Mouse (Mus musculus): ENCODE results near the gene Defb48.

Gene Defb48

DNA sequence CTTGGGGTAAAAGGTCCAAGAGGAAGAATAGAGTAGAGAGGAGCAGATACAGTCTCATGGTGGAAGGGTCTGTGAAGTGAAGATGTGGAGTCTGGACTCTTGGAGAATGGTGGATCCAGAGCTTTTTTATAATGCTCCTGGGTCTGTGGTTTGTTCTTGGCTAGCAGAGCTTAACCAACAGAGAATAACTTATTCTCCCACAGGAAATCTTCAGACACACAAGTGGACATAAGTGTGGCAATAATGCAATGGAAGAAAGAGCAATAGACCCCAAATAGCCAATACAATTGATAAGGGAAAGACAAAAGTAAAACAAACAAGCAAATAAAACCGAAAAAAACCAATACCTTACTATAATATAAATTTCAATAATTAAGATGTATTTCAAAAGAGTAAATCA, at the start of gene Defb48:
Defb48 (minus strand) TSS at position 101 of the 400 bp plus-strand sequence.
- peak; percentile 4 for DNase-seq

DNA sequence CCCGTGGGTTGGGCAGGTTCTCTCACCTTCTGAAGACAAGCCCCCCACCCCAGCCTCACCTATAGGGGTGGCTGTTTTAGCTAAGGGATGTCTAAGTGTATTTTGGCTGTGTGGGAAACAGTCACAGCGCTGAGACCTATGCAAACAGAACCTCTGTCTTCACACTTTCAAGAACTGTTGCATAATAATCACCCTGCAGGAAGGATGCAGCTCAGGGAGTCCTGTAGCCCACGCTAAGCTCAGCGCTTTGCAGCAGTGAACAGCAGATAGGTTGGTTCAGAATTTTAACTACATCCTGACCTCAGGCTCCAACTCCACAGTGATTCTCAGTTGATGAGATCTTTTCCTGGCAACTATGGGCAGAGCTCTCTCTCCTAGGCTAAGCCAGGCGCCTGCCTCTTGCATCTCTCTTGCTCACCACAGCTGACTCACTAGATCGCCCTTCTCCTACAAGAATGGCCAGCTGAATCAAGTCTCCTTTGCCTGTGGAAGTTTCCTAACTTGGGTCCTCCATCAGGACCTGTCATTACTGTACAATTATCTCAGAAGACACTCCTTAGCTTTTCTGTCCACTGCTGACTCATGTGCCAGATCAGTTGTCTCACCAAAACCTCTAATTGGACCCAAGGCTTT, 36.3 kb upstream of the Defb48 start:
- DNase-seq = no peak

DNA sequence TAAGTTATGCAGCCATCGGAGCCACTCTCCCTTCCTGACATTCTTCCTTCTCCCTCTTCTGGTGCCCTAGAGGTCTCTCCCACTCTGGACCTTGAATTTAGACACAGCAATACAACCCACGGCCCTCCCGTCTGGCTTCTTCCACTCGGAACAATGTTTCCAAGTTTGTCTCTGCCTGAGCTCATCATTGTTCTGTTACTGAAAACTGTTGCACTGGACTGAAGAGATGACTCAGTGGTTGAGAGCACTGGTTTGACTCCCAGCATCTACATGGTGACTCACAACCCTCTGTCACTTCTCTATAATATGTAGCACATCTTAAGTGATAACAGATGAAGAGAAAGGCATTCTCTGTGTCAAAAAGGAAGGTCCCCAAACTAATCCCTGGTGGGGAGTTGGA, 30.4 kb upstream of the Defb48 start:
- no peak for DNase-seq

DNA sequence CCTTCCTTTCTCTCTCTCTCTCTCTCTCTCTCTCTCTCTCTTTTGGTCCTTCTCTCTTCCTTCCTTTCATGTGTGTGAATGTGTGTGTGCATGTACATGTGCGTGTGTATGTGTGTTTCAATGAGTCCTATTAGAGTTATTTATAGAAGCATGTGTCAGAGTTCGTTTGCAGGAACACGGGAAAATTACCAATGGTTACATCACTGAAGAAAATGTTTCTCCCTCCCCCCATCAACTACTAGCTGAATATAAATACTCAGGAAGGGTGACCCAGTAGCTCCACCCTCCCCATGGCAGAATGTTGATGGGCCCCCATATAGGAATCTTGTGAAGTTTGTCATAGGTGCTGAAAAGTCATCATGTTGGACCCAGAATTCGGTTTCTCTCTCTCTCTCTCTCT, 28.8 kb upstream of the Defb48 start:
- no peak for DNase-seq

DNA sequence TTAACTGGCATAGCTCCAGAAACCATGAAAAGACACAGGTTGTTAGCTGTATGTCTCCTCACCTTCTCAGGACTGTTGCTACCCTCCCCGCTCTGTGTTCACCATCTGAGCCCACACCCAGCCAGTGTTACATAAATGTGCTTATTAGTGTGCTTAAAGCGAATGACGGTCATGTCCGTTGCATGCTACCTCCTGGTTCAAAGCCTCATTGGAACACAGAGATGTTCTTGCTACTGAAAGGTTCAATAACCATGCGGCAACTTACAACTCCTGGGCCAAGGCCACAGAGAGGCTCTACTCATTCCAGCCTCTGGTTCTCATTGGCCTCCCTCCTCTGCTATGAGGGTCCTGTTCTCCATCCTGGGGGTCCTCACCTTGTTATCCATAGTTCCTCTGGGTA, 27.2 kb upstream of the Defb48 start, which contains the start of gene Defb43:
Defb43 (plus strand) TSS at position 301 of the 400 bp plus-strand sequence.
- no peak for DNase-seq

DNA sequence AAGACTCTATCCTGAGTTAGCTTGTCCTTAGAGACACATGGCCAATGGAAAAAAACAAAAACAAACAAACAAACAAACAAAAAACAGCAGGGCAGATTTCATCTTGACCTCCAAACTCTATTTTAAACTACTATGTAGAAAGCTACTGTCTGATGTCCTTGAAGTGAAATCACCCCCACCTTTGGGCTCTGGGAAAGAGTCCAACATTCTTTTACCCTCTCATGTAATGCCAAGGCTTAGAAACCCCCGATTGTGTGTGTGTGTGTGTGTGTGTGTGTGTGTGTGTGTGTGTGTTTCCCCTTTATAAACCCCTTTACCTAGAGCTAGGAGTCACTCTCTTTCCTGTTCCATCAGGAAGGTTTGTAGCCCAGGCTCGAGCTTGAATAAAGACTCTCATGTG, 18.3 kb upstream of the Defb48 start:
- DNase-seq = no peak

DNA sequence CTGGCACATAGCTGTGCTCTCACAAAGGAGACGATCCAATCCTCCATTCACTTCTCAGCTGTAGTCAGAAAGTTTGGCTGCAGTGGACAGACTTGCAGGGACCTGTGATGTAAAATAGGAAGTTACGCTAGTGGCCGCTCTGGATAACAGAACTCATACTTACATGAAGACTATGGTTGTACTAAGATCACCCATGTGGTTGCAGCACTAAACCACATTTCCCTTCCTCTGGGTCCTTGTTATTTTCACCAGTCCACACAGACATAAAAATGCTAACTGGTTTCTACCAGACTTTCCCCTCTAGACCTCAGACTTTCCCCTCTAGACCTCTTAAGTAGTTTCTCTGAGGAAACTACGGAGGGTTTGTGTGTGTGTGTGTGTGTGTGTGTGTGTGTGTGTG, 14.7 kb upstream of the Defb48 start:
- DNase-seq = no peak

DNA sequence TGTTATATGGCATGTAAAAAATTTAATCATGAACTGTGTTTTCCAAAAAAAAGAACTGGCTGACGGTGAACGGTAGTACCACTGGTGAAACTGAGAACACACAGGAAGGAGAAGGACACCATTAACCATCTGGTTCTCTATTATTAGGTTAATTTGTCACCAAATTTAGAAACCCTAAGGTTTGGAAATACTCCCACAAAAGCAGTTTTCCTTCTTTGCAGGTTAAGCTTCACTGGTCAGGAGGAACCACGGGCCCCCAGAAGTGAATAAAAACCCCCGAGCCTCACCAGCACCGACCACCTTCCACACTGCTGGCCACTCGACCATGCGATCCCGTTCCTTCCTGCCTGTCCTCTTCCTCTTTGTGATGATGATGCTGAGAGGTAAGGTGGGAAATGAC, 13.5 kb upstream of the Defb48 start, which contains the start of gene Defb47:
Defb47 (plus strand) TSS at position 301 of the 400 bp plus-strand sequence.
- DNase-seq = no peak

DNA sequence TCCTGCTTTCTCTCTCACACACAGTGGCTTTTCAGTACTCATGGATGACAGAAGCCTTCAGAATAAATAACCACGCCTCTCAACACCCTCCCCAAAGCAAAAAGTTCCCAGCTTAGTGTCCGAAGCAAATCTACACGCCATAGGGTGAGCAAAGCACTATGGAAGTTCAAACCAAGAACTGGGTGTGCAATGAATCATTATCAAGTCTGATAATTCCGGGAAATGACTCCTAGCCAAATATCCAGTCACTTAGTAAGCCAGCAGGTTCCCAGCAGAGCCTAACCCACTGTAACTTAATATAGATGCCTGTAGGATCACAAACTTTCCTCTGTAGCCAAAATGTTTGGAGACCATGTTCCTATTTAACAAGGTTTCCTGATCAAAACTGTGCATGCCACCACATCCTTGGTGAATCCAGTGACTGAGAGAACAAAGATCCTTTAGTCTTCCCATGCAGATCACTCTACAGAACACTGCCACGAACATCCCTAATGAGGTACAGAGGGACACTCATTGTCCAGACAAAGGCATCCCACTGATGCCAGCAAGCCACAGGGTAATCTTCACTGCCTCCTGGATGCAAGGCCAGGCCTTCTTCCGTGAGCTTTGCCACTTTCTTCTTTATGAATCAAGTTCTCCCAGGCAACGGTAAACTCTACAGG, 7.7 kb upstream of the Defb48 start:
- DNase-seq = peak; percentile 50

DNA sequence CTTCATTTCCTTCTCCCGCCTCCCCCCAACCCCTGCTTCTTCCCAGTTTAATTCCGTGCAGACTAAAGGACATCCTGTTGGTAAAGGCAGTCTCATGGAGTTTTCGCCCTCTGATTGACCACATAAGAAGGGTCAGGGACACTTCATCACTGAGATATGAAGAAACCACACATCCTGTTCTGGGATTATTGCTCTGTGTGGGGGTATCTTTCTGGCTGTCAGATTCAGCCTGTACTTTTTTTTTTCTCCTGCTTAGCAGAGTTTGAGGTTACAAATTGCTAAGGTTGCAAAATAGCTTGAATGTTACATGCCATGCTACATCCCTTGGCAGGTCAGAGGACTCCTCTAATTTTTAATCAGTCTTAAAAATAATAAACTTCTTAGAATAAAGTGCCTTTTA, 7.0 kb upstream of the Defb48 start:
- peak; percentile 13 for DNase-seq

DNA sequence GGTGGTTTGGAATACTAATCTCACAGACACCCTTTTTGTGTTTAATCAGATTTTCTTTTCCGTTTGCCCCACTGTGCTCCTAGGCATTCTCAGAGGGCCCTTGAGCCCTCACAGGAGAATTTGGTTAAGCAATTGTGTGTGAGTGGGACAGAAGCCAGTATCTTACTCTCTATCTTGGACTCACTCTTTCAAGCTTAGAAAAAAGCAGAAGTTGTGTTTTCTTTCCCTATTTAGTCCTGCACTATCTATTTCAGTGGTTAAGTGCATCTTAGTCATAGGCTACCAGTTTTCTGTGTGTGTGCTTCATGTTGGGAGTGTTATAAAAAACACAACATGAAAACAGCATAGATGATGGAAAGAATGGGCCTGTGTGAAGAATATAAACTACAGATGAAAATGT, 4.5 kb downstream of the Defb48 start:
- no peak for DNase-seq

DNA sequence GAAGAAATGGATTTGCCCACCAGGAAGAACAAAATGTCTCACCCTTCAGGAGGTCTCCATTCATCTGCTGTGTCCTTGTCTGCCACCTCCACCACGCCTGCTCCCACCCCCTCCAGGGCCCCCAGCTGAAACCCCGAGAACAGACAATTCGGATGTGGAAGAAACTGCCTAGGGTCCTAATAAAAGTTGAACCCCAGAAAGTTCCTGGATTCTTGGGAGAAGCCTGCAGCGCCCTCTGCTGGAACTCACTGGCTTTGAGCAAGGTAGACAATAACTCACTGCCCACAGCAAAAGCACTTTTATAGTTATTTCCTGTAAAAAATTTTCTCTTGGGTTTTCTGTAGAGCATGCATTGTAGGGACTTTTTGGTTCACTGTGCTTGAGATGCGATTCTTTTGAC, 9.3 kb downstream of the Defb48 start:
- peak; percentile 85 for DNase-seq

DNA sequence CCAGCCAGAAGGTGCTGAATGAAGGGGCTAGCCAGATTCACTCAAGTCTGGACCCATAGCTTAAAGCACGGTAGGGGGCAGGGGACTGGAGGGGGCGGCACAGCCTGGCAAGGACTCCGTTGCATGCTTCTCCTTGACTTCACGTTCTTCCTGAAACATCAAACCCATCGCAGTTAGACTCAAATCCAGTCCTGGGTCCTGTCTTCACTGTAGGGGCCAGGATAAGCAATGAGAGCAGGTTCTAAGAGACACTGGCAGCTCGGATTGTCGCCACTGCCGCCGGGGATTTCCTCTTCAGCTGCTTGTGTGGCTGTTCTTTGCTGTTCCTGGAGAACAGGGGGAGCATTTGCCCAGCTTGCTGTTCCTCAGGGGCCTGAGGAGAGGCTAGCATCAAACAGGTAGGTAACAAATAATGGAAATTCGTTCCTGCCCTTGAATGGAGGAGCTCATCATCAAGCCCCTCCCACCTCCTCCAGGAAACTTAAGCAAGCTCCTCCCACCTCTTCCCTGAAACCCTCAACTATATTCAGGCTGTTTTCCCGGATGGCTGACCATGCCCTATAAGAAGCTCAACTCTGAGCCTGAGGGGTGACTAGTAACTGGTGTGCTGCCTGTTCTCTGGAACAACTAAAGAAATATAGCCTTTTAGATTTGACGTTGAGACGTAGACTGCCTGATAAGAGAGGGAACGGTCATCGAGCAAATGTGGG, 18.3 kb downstream of the Defb48 start:
- peak; percentile 81 for DNase-seq

DNA sequence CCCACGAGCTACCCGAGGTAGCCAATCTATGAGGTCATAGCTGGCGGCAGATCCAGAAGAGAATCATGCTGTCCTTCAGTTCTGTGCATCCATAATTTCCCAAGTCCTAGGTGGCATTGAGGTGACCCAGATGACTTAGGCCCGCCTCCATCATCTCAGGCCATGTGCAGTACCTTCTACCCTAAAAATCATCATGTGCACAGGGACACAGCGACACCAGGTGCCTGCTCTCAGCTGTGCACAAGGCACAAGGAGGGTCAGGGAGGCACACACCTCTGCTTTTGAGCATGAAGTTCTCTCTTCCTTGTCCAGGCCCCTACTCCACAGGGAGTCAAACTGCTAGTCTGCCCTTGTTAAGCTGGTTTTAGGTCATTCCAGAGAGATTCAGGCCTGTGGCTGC, 19.0 kb downstream of the Defb48 start:
- no peak for DNase-seq

DNA sequence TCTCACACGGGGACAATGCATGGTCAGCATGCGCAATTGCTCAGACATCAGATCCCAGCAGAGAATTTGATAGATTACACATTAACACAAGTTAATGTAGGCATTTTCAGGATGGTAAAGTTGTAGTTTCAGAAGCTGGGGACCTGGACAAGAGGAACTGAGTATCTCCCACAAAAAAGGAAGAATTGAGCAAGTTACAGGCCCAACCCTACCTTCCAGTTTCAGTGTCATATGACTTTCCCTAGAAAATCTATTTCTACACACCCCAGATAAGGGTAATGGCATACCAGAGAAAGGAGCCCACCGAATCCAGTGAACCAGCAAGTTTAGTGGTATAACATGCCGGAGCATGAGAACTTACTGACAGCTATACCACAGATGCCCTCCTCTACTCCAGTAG, 20.7 kb downstream of the Defb48 start:
- DNase-seq = no peak

DNA sequence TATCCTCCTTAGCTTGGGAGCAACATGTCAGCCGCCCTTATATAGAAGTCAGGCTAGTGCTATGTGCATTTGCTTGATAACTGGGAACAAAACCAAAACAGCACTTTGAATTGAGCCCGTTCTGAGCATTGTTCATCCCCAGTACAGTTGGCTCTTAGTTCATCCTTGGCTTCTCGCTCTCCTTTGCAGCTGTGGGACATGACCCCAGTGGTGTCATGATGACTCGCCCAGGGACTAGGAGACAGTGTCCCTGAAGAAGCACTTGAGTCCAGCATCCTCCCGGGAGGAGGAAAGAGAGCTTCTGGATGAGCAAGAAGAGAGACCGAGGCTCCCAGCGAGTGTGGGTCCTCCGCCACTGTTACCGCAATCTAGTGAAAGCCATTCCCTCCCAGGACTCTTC, 28.2 kb downstream of the Defb48 start:
- DNase-seq = peak; percentile 92

DNA sequence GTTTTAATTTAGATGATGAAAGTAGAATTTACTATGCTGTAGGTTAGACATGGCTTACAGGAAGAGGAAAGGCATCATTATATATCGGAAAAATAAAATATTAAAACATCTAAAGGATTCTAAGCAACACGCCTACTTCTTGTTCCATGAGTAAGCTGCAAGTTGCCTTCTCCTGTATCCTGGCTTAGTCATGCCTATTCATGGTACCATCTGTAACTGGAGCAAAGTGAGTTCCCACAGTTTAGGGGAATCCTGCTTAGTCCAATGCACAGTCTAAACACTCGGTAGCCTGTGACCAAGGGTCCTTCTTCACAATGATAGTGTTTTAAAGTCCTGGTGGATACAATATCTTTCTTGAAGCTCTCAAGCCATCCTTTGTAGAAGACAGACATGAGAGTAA, 37.5 kb downstream of the Defb48 start:
- DNase-seq = no peak

DNA sequence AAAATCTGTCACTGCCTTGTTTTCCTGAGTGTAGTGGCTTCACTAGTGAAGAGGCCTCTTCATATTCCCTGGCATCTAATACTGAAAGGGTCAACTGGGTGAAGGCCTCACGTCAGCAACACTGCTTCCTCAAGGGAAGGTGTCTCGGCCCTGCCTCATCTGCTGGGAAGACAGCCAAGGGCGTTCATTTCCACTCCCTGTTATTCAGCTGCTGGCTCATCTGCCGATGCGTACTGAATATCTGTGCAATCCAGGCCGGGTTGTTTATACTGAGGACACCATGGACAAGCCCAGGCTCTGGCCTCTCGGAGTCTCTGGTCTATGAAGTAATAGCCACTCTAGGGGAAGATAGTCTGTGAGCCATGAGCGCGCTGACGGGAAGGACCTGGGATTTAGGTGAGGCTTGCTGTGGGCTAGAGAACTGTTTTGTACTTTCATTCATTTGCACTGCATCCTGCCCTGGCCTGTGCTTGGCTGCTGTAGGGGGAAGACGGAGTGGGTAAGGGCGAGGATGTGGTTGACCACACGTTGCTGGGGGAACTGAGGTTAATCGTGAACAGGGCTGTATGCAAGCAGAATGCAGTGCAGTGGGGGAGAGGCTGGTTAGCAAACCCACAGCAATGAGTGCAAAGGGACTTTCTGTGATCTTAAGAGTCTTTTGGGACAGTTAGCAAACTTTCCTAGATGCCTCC, 43.8 kb downstream of the Defb48 start:
- peak; percentile 97 for DNase-seq

DNA sequence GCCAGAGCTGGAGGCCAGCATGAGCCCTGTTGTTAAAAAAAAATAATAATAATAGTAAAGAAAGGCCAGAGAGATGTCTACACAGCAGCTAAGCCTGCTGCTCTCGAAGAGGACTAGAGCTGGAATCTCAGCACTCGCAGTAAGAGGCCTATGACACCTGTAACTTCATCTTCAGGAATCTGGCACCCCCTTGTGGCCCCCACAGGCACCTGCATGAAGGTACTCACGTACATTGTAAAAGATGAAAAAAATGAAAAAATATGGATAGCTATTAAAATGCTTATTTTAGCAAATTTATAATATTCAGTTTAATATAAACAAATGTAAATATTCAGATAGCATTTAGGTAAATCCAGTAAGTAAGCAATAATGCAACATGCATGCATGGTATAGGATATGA, 44.9 kb downstream of the Defb48 start:
- no peak for DNase-seq

DNA sequence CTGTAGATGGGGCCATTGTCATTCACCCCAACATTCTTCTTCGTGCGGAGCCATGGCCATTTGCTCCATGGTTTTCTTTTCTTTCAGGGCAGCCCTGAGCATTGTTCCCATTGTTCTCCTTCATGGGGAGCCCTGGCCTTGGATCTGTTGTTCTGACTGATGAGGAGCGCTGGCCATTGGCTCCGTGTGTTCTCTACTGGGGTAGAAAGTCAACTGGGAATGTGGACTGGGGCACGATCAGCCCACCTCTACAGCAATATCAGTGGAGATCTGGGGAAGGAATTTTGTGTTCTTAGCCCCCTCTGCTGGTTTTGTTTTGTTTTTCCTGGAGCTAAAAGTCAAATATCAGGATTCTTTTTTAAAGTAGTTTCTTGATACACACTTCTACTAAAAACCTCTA, 46.6 kb downstream of the Defb48 start:
- DNase-seq = no peak

DNA sequence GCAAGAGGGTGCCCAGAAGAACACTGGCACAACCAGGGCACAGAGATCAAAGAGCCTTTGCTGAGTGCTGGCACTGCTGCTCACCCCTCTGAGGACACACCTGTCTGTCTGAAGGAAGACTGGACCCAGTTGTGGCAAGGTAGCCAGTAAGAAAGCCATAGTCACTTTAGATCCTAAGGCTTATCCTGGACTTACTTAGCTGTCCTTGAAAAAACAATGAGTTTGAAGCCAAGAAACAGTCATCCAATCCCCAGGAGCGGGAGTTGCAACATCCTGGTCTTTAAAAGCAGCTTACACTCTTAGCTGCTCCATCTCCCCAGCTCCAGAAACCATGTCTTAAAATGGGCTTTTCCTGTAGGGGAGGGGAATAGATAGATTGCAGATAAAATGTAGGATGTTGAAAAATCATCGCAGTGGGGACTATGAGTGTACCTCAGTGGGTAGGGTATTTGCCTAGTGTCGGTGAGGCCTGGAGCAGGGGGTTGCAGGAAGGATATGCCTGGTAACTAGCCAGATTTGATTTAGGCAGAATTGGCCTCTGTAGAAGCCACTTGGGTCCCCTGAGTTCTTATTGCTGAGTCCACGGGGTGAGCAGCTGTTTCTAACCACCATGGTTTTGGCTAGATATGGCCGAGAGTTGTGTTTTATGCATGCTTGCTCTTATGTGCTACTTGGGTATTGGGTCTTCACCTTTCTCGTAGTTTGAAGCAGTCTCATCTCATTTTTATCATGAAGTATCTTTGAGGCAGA, 47.5 kb downstream of the Defb48 start:
- DNase-seq = peak; percentile 96

DNA sequence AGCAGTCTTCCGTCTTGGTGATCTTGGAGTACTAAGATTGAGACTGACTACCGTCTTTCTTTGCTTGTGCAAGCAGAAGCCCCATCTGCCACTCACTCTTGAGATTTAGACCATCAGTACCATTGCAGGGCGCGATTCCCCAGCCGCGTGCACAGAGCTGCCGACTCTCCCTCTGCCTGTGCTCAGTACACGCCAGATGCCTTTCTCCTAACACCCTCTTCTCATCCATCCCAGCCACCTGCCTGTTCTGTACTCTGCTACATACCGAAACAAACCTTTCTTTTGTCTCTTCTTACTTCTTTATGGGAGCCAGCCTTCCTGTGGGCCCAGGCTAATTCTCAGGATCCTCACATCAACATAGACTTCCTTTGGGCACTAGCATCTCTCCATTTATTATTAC, 48.9 kb downstream of the Defb48 start:
- no peak for DNase-seq

DNA sequence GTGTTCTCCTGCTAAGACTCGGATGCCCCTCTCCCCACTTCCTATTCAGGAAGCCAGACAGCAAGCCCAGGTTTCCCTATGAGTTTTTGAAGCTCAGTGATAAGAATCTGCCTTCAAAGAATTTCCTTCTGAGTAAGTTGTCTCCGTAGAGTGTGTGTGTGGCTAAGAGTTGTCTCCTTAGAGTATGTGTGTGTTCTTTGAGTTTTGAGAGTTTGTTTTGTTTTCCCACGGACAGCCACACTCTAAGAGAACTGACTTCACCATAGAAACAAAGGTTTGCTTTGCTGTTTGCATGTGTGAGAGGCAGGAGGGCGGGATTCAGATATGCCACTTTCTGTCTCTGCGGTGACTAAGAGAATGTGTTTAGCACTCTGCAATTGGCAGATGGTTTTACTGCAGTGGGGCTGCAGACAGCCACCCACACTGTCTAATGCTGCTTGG, 56.2 kb downstream of the Defb48 start:
- no peak for DNase-seq

Measured in heart, adult 11 months (tissue).